Mouse (Mus musculus) embryonic facial prominence, embryonic 14.5 days (tissue): ENCODE results near the gene Babam2. TPM values are rescaled to one million over a fixed set of nuclear protein-coding genes. Genes with fewer than 3 reads are reported as not detected.
A peak's percentile ranks its signal among the peaks of the same experiment; 100 is the strongest.

ENCODE experiments used
- ATAC-seq: fragments of 200-750 bp; cut with Nextera tagmentation; 2 replicates; pipeline ENCODE4 v1.8.0; 2017; ENCODE audit warnings: low read depth, moderate number of reproducible peaks, moderate TSS enrichment
- DNase-seq: peaks from one replicate; pipeline ENCODE4 v3.0.0-alpha.2; 2015; ENCODE audit warnings: low spot score
- H3K27ac ChIP-seq: fragments of 300-500 bp; sonication (generic); replicated peaks from 2 replicates; pipeline ENCODE4 v1.5.1; 2014; ENCODE audit warnings: low read depth, mild to moderate bottlenecking, low read length, moderate library complexity
- H3K27me3 ChIP-seq: fragments of 300-500 bp; sonication (generic); replicated peaks from 2 replicates; pipeline ENCODE4 v1.6.1; 2014; ENCODE audit warnings: low read length; ENCODE audit not compliant: control insufficient read depth, insufficient read depth
- H3K36me3 ChIP-seq: fragments of 300-500 bp; sonication (generic); 2 replicates; pipeline ENCODE4 v1.6.1; 2014; ENCODE audit warnings: low read length, mixed read lengths; ENCODE audit not compliant: control insufficient read depth, insufficient read depth
- H3K4me1 ChIP-seq: fragments of 300-500 bp; sonication (generic); 2 replicates; pipeline ENCODE4 v1.6.1; 2014; ENCODE audit warnings: antibody characterized with exemption, low read length; ENCODE audit not compliant: control insufficient read depth, insufficient read depth
- H3K4me2 ChIP-seq: fragments of 300-500 bp; sonication (generic); 2 replicates; pipeline ENCODE4 v1.6.1; 2014; ENCODE audit warnings: low read depth, mild to moderate bottlenecking, low read length, moderate library complexity, mixed read lengths
- H3K4me3 ChIP-seq: fragments of 300-500 bp; sonication (generic); 2 replicates; pipeline ENCODE4 v1.5.1; 2014; ENCODE audit warnings: low read depth, mild to moderate bottlenecking, low read length
- H3K9ac ChIP-seq: fragments of 300-500 bp; sonication (generic); 2 replicates; pipeline ENCODE4 v1.6.1; 2014; ENCODE audit warnings: low read depth, mild to moderate bottlenecking, low read length, moderate library complexity, mixed read lengths
- H3K9me3 ChIP-seq: fragments of 300-500 bp; sonication (generic); 2 replicates; pipeline ENCODE4 v1.6.1; 2016; ENCODE audit warnings: low read length; ENCODE audit not compliant: control insufficient read depth
- WGBS: fragments of 180-500 bp; shearing (Covaris S2); extraction: QIAGEN DNeasy Blood & Tissue Kit; methylation state at CpG from one replicate; pipeline ENCODE4 v1.1.7; 2014; 5-methylcytosine and 5-hydroxymethylcytosine counted together
- polyA plus RNA-seq: library from polyadenylated mRNA; unstranded; fragments of >200 nt; fragmentation: Nextera tagmentation; extraction: Ambion mirVana; gene quantifications from 2 replicates; pipeline ENCODE4 v1.2.1, GENCODE M21; 2014

Babam2 gene
- polyA plus RNA-seq, 1 experiment from 2014 or later: 37.6 TPM

DNA sequence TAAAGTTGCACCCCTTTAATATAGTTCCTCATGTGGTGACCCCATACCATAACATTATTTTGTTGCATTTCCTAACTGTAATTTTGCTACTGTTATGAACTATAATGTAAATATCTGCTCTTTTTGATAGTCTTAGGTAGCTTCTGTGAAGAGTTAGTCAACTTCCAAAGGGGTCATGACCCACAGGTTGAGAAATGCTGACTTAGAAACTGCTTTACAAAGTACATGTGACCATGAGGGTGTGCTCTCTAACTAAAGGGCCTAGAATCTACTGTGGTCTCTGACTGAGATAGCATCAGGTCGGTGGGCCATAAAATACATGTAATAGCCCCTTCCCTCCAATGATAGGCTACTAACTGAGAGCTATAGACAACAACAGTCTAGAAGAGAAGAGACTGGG is 19.5 kb upstream of the Babam2 start:
- ATAC-seq: no peak
- Histone ChIP-seq H3K9me3 (no peaks in the 10 kb centered on the region), H3K36me3 (no peaks in the 10 kb centered on the region), H3K27me3 (no peaks in the 10 kb centered on the region), H3K4me3 (no peak overlapping the region), H3K27ac (no peak overlapping the region), H3K9ac (no peak overlapping the region), H3K4me1 (no peaks in the 10 kb centered on the region), H3K4me2 (no peak overlapping the region)
- no peak for DNase-seq
- WGBS: 73% methylated on average over 1 of the region's 1 CpGs

DNA sequence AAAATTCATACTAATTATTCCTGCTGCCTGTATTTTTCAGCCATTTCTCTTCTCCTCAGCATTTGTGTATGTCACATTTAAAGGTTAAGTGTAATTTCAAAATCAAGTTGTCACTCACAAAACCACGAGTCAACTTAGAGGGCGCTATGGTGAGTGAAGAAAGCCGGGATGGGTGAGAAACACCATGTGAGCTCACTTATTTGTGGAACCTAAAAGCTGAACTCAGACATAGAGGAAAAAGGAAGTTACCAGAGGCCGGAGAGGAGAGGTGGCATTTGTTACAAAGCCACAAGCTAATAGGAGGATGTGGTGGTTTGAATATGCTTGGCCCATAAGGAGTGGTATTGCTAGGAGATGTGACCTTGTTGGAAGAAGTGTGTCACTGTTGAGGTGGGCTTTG is 17.3 kb upstream of the Babam2 start:
- H3K9me3 ChIP-seq: no peaks in the 10 kb centered on the region
- 73% methylated on average over 4 of the region's 4 CpGs for WGBS

DNA sequence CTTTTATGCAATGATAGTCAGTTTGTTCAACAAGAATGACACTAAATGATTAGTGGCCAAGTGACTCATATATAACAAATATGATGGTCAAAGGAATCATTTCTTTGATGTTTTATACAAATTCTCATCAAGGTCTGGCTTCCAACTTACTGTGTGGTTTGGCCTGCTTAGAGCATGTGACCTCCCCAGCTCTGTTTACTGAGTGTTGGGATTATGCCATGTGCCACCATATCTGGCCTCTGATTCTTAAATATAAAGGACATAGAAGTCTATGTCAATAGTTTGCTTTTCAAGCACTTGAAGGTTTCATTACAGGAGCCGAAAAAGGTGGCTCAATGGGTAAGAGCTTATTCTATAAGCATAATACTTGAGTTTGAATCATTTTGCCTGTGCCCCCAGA is 15.2 kb upstream of the Babam2 start:
- Histone ChIP-seq H3K4me2 (no peak overlapping the region), H3K9me3 (no peaks in the 10 kb centered on the region), H3K9ac (no peak overlapping the region), H3K4me3 (no peak overlapping the region), H3K4me1 (no peaks in the 10 kb centered on the region), H3K27ac (no peak overlapping the region), H3K27me3 (no peaks in the 10 kb centered on the region), H3K36me3 (no peaks in the 10 kb centered on the region)
- no peak for DNase-seq
- ATAC-seq: no peak
- 91% methylated on average over 1 of the region's 1 CpGs for WGBS

More for the DNA sequence above, 17.3 kb upstream of the Babam2 start:
- Histone ChIP-seq H3K9ac (no peak overlapping the region), H3K4me3 (no peak overlapping the region), H3K36me3 (no peaks in the 10 kb centered on the region), H3K27me3 (no peaks in the 10 kb centered on the region), H3K27ac (no peak overlapping the region), H3K4me2 (no peak overlapping the region), H3K4me1 (no peaks in the 10 kb centered on the region)
- DNase-seq (no peak), ATAC-seq (no peak)

DNA sequence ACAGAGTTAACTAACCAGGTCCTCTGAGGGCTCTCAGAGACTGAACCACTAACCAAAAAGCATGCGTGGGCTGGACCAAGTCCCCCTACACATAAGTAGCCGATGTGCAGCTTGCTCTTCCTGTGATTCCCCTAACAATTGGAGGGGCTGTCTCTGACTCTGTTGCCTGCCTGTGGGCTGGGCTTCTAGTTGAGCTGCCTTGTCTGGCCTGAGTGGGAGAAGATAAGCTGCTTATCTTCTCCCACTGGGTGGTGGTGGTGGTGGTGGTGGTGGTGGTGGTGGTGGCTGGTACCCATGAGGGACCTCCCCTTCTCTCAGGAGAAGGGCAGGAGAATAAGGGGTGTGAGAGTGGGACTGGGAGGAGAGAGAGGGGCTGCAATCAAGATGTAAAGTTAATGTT is 11.4 kb upstream of the Babam2 start:
- DNase-seq: no peak
- Histone ChIP-seq H3K4me2 (no peak overlapping the region), H3K27ac (no peak overlapping the region), H3K9ac (no peak overlapping the region), H3K4me1 (no peaks in the 10 kb centered on the region), H3K4me3 (no peak overlapping the region), H3K36me3 (no peaks in the 10 kb centered on the region), H3K27me3 (no peaks in the 10 kb centered on the region), H3K9me3 (no peaks in the 10 kb centered on the region)
- 63% methylated on average over 2 of the region's 2 CpGs for WGBS
- no peak for ATAC-seq

DNA sequence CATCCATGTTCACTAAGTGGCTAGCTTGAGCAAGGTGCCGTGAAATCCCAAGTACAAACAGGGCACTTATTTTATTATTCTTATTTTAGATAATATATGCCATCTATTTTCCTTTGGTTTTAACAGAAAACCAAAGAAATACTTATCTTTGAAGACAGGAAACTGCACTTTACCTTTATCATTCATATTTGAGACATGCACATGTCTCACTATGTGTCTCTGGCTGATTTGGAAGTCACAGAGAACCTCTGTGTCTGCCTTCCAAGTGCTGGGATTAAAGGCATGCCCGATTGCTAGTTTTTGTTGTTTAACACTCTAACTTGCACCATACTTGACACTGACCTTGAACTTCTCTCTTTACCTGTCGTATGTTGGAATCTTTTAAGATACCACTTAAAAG is 9.5 kb upstream of the Babam2 start:
- no peak for DNase-seq
- WGBS: 87% methylated on average over 3 of the region's 3 CpGs

DNA sequence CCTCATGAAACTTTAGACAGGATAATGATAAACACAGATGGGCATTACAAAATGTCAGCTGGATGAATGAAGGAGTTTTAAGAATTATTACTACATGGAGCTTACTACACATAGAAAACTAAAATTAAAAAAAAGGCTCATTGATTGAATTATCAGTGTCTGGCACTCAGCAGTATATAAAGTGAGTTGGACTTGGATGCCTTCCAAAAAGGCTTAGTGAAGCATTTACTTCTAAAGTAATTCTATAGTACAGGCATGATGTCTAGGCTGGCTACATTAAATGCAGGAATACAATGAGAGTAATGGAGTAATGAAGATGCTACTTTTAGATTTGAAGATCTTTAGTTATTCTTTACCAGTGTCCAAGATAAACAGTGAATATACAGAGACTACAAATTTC is 4.3 kb upstream of the Babam2 start:
- no peak for ATAC-seq

More for the DNA sequence above, 9.5 kb upstream of the Babam2 start:
- Histone ChIP-seq H3K36me3 (no peaks in the 10 kb centered on the region), H3K27me3 (no peaks in the 10 kb centered on the region), H3K4me3 (no peak overlapping the region), H3K4me2 (no peak overlapping the region), H3K4me1 (no peaks in the 10 kb centered on the region; the same call in 1 of the 2 replicates), H3K9me3 (no peaks in the 10 kb centered on the region), H3K9ac (no peak overlapping the region), H3K27ac (no peak overlapping the region)
- no peak for ATAC-seq

DNA sequence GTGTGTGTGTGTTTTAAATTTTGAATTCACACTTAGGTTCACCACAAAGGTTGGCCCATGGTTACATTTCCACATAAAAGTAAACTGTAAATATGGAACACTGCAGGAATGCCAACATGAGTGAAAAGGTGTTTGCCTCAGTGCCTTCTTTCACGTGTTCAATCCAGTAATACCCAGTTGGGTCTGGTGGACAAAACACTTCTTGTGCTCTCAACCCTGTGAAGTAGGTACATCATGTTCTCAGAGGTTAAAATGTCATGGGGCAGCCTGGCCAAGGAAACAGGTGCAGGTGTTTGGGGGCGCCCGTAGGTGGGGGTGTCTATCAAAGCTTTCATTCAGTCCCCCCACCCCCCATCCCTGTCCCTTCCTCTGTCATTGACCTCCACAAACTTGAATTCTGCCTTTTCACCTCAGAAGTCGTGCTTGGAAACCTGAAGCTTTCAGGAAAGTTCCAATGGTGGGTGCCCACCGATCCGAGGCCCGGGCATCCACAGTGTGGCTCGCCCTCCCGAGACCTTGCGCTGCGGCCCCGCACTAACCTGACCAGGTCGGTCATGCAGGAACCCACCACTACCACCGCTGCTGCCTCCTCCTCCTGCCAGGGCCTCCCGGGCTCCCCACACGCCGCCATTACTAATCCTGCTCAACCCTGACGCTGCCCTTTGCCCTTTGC is 377 bp upstream of the Babam2 start, which contains the start of gene Rbks:
Rbks (minus strand) TSS at position 657 of the 673 bp plus-strand sequence.
- ATAC-seq (no peak; the same call in 1 of the 2 replicates), DNase-seq (no peak)
- Histone ChIP-seq H3K4me3 (peak within 1 kb of the TSS; percentile 83), H3K4me2 (peak within 1 kb of the TSS; percentile 83), H3K27me3 (no peaks in the 10 kb centered on the region), H3K4me1 (peaks cover 8% of the 10 kb centered on the region), H3K27ac (peak within 1 kb of the TSS; percentile 91), H3K9ac (peak within 1 kb of the TSS; percentile 87), H3K9me3 (no peaks in the 10 kb centered on the region), H3K36me3 (no peaks in the 10 kb centered on the region)
- WGBS: 8% methylated on average over 17 of the region's 18 CpGs

More for the DNA sequence above, 4.3 kb upstream of the Babam2 start:
- Histone ChIP-seq H3K27ac (no peak overlapping the region), H3K9me3 (no peaks in the 10 kb centered on the region), H3K27me3 (no peaks in the 10 kb centered on the region), H3K4me3 (no peak overlapping the region), H3K9ac (no peak overlapping the region), H3K4me1 (peaks cover 5% of the 10 kb centered on the region), H3K36me3 (no peaks in the 10 kb centered on the region), H3K4me2 (no peak overlapping the region)
- DNase-seq: peak; percentile 81

DNA sequence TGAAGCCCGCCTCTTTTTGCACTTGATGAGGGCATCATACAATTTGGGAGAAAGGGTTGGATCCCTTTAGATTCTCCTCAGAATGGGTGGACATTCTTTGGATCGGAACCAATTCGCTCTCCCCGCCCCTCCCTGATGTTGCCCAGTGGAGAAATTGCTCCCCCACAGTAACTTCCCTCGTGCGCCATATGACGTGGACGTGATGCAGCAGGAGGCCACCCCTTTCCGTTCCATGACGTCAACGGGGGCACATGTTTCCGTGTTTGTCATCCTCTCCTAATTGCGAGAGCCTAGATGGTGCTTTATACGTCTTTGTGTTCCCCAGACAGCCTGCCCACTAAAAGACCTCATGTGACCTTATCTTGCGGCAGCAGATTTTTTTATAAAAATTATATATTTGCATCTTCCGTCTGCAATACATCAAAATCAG is 828 bp downstream of the Babam2 start:
- Histone ChIP-seq H3K9ac (peak overlapping the region; percentile 87), H3K4me2 (peak overlapping the region; percentile 83), H3K36me3 (no peaks in the 10 kb centered on the region), H3K9me3 (no peaks in the 10 kb centered on the region), H3K4me3 (peak overlapping the region; percentile 83), H3K27ac (peak overlapping the region; percentile 91), H3K4me1 (peaks cover 8% of the 10 kb centered on the region), H3K27me3 (no peaks in the 10 kb centered on the region)
- ATAC-seq (peak; percentile 63), DNase-seq (peak; percentile 86)
- 3% methylated on average over 16 of the region's 16 CpGs for WGBS

DNA sequence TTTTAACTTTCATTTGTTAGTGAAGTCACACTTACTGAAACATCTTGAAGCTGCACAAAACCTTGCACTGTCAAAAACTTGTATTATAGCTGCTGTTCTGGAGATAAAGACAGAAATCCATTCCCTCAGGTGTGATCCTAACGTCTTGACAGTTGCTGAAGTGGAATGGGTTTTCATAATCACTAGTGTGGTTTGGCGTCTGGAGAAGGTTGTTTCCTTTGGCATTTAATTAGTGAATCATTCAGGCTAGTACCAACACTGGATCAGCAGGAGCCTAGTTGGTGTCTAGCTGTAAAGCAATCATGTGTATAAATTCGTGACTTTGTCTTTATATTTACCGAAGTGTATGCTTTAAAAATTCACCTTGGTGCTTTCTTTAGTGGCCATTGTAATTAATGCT is 1.4 kb downstream of the Babam2 start:
- Histone ChIP-seq H3K27me3 (no peaks in the 10 kb centered on the region), H3K4me3 (no peak overlapping the region), H3K9ac (no peak overlapping the region), H3K4me2 (peak overlapping the region; percentile 83; the same call in 1 of the 2 replicates), H3K27ac (no peak overlapping the region), H3K36me3 (no peaks in the 10 kb centered on the region), H3K4me1 (peaks cover 8% of the 10 kb centered on the region), H3K9me3 (no peaks in the 10 kb centered on the region)
- 53% methylated on average over 4 of the region's 4 CpGs for WGBS
- ATAC-seq: no peak
- DNase-seq: no peak
